Mouse (Mus musculus) layer of hippocampus, adult 2 months (tissue): ENCODE measurements around the gene Spef2. TPM values are rescaled to one million over a fixed set of nuclear protein-coding genes. Genes with fewer than 3 reads are reported as not detected.
"Not testable (repeated sequence)": the region's sequence is repeated elsewhere in the genome, so short reads cannot be mapped to it uniquely, and the experiment has no call there.

Experiments
- DNase-seq, 2 experiments: peaks; one replicate each; pipeline ENCODE4 v3.0.0; 2022; ENCODE audit warnings: low spot score in 2 of 2
- H3K27ac ChIP-seq: fragments of 200-600 bp; 2 replicates; pipeline ENCODE4 v1.8.1; 2022
- H3K4me3 ChIP-seq: fragments of 200-600 bp; 2 replicates; pipeline ENCODE4 v1.8.1; 2022; ENCODE audit warnings: mild to moderate bottlenecking
- CTCF ChIP-seq: fragments of 200-600 bp; conservative IDR thresholded peaks from 2 replicates; pipeline ENCODE4 v1.8.1; 2022; ENCODE audit warnings: antibody characterized with exemption, mild to moderate bottlenecking, moderate library complexity
- total RNA-seq, 2 experiments: library from RNA; stranded (reverse); gene quantifications; 2 replicates each; pipeline ENCODE4 v1.2.3; 2021

The Spef2 gene
- total RNA-seq, 2 experiments from 2014 or later = 2.2 to 2.3 TPM

DNA sequence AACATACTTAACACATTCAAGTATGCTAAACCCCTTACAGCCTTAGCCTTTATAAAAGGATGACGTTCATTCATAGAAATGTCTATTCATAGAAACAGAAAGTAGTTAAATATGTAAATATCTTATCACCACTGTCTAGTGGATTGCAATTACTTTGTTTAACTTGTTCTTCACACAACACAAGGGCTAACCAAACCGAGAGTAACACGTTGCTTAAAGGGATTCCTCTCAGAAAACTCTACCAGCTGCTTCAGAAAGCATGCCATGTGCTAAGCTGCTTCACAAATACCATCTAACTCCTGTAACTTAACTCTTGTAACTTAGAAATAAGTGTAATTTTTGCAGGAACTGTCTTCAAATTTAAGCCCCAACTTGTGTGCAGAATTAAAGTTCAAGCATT, 35.0 kb downstream of the Spef2 start:
- TF ChIP-seq CTCF = no peak
- no peak for DNase-seq
- H3K4me3 ChIP-seq = no peak overlapping the region
- no peak overlapping the region for H3K27ac ChIP-seq

DNA sequence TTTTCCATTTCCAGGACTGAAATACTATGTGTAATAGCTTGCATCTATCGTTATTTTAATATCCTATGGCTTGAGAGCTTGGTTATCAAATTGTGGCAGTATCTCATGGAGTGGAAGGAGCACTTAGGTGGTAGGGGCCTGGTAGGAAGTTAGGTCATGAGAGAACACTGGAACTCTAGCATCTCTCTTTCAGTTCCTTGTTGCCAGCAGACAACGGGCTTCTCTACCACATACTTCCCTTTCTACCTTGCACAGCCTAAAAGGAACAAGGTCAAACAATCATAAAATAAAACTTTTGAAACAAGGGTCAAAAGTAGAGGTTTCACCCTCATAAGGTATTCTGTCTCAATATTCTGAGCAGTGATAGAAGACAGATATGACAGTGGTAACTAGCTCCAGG, 38.3 kb downstream of the Spef2 start:
- Histone ChIP-seq H3K4me3 (no peak overlapping the region), H3K27ac (no peak overlapping the region)
- no peak for DNase-seq
- no peak for TF ChIP-seq CTCF

DNA sequence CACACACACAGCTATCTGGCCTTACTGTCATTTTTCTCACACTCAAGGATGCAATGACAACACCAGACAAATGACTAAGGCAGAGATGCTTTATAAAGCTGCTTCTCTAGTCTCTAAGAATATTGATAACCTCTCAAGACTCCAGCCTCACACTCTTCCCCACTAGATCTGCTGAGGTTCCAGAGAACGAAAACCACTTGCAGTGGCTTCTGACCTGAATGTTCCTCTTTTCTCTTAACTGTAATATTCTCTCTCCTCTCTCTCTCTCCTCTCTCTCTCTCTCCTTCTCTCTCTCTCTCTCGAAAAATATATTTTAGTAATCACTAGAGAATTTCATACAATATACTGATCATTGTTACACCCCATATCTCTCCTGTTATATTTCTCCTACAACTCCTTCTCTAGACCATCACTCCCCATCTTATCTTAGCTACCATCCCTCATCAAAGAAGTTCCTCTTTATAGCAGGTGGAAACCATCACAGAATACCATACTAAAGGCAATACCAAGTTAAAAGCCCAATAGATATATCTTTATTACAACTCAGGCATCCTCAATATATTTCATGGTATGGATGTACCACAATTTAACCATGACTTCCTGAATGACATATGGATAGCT, 42.7 kb downstream of the Spef2 start:
- Histone ChIP-seq H3K4me3 (no peak overlapping the region), H3K27ac (no peak overlapping the region)
- TF ChIP-seq CTCF = no peak
- no peak for DNase-seq

DNA sequence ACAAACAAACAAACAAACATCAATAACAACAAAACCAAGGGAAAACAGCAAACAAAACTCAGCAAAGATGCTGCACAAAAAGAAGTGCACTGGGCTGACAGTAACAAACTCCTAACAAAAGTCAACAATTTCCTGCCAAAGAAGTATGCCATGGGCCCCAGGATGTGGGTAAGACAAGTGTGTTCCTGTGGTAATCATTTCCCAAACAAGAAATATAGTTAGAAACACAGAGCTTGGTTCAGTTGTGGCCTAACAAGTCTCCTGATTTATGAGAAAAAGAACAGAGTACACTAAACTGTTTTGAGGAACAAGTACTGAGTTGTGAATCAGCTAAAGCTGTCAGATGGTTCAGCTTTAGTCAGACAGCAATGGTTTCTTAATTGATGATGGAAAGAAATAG, 46.8 kb downstream of the Spef2 start:
- no peak overlapping the region for H3K27ac ChIP-seq
- H3K4me3 ChIP-seq = no peak overlapping the region
- no peak for DNase-seq
- no peak for TF ChIP-seq CTCF

DNA sequence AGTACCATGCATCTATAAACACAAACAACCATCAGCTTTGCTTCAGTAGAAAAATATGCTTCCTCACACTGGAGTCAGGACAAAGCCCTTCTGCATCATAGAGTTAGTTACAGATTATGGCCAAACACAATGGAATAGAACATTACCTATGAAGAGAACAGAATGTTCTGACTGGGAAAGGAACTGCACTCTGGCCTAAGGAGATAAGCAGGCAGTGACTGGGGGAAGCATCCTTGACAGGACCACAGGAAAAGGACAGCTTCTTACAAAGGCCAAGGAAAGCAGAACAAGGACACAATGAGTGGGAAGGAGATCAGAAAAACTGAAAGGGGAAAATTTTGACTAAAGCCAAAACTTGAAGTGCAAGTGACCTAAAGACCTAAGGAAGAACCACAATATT, 56.9 kb downstream of the Spef2 start:
- TF ChIP-seq CTCF = no peak
- H3K27ac ChIP-seq = no peak overlapping the region
- DNase-seq = no peak
- no peak overlapping the region for H3K4me3 ChIP-seq

DNA sequence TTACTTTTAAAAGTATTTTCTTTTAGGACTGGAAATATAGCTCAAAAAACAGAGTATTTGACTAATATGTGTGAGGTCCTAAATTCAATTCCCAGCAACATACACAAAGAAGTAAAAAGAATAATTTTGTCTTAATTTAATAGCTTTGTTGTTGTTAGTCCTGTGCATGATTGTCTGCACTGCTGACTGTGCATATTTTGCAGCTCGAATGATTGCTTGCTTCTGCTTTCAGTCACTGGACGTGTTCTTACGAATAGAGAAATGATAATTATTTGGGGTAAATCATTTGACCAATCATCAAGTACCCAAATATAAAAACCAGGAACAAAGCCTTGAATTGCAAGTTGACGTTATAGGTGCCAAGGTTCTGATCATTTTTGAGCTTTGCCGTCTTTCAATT, 57.8 kb downstream of the Spef2 start:
- TF ChIP-seq CTCF = no peak
- Histone ChIP-seq H3K27ac (no peak overlapping the region), H3K4me3 (no peak overlapping the region)
- DNase-seq = no peak

DNA sequence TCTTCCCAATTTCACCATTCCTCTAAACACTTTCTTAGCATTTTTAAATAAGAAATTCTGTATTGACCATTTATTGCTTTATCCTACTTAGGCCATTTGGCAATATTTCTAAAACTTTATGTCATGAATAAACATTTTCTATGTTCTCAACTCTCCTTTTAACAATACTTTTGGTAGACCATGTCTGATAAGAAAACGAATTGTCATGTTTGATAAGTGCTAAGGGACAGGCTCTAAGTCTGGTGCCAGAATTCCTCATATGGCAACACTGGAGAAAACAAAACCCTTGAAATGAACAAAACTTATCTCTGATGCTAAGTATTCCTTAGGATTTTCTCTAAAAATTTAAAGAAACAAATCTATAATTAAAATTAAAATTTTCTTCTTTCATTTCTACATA, 58.2 kb downstream of the Spef2 start:
- no peak for TF ChIP-seq CTCF
- no peak for DNase-seq
- no peak overlapping the region for H3K4me3 ChIP-seq
- H3K27ac ChIP-seq = no peak overlapping the region

DNA sequence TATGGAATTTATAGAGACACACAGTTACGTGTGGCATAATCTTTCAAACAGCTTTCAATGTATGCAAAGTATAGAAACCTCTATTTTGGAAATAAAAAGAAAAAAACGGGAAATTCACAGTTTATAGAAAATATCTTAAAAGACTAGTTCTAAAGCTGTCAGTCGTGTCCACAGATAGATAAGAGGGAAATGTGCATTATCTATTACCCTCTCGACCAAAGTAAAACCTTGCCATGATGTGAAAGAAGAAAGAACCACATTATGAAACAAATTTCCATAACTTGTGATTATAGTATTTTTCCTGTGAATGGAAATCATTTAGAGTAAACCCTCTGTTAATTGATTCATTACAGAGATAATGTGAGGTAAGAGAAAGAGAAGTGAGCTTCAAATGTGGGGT, 65.2 kb downstream of the Spef2 start:
- no peak for TF ChIP-seq CTCF
- no peak for DNase-seq
- Histone ChIP-seq H3K4me3 (no peak overlapping the region), H3K27ac (no peak overlapping the region)

DNA sequence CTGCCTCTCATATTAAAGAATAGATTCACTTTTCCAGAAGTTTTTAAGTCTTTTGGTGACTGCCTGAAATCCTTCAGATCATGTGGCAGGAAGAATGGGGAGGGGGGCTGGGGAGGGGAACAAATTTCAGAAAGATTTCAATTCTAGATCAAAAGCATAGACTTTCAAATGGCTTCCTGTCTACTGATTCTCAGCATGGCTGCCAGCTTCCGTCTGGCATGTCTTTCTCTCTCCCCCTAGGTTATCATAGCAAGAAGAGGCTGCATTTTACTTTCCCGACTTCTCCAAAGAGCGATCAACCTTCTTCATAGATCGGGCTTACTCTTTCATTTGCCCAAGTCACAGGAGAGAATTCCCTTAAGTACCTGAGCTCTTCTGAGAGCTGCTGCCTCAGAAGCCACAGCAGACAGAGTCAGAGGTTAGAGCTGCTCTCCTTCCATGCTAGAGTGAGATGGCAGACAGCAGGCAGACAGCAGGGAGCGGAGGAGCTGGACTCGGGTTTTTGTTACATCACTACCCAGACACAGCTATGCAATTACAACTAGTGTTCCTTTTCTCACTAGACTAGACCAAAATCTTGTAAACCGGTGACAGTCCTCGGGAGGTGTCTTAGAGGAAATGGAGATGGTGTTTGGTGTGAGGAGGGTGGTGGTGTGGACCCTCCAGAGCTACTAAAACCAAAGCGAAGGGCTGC, 71.2 kb downstream of the Spef2 start:
- TF ChIP-seq CTCF = no peak
- Histone ChIP-seq H3K27ac (no peak overlapping the region), H3K4me3 (no peak overlapping the region)
- no peak for DNase-seq

DNA sequence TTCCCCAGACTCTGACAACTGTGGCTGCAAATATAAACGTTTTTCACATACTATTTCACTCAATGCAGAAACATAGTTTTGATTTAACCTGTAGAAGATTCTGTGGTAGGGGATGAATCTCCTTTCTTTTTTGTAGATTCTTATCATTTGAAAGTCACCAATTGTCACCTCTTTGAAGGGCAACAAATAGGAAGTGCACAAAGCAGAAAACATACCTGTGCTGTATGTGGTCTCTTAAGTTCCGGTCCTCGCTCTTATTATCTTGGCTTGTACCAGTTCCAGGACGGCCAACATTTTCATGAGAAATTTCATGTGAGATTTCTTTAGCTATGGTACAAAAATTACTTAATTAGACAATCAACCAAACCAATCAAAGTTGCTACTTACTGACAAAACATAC, 80.1 kb downstream of the Spef2 start:
- H3K27ac ChIP-seq = no peak overlapping the region
- no peak for DNase-seq
- H3K4me3 ChIP-seq = no peak overlapping the region
- no peak for TF ChIP-seq CTCF

DNA sequence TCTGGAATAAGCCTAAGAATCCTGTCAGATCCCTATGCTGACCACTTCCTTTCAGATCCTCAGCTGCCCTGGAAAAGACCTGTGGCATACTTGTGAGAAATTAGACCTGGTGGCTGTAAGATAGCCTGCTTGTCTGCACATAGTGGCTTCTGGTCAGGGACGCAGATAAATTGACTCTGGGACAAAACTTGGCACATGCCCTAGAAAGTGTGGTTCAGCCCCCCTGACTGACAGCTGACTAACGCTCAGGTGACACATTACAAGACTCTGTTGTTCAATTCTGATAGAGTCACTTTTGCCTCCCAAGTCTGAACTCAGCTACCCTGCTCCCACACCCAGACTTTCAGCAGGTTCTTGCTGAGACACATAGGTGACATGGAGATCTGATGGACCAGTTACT, 83.7 kb downstream of the Spef2 start:
- H3K4me3 ChIP-seq, H3K27ac ChIP-seq, DNase-seq: not testable (repeated sequence)

DNA sequence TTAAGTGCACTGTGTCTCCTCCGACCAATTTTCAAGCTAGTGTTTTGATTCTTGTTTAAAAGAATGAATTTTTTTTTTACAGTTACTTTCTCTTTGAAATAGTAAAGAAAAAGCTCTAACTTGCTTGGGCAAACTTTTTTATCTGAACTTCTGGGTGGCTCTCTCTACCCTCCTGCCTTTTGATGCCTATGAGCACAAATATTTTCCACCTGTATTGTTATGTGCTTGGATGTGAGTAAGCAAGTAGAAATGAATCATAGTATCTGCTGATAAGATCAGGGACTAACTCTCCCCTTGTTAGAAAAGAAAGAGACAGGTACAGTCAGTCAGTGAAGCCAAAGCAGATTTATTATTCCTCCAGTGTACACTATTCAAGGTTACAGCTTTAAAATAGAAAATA, 87.5 kb downstream of the Spef2 start:
- Histone ChIP-seq H3K27ac (no peak overlapping the region), H3K4me3 (no peak overlapping the region)
- TF ChIP-seq CTCF = no peak
- DNase-seq = no peak

DNA sequence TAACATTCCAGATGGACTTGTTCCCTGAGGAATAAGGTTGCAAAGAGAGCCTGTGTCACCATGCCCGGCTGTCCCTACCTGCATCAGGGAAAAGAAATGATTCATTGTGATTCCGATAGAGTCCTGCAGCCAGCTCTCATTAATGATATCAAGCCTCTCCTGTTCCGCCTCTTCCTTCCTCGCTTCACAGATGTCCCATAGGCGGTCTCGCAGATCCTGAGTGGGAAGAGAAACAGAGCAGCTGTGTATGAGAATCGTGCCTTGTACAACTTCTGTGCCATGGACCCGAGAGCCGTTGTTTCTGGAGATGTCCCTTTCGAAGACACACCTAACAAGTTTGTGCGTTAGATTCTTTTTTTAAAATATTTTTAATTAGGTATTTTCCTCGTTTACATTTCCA, 114.2 kb downstream of the Spef2 start:
- Histone ChIP-seq H3K4me3 (peak overlapping the region; percentile 33), H3K27ac (peak overlapping the region; percentile 63)
- peak; percentile 54 to 68 for DNase-seq
- no peak for TF ChIP-seq CTCF

DNA sequence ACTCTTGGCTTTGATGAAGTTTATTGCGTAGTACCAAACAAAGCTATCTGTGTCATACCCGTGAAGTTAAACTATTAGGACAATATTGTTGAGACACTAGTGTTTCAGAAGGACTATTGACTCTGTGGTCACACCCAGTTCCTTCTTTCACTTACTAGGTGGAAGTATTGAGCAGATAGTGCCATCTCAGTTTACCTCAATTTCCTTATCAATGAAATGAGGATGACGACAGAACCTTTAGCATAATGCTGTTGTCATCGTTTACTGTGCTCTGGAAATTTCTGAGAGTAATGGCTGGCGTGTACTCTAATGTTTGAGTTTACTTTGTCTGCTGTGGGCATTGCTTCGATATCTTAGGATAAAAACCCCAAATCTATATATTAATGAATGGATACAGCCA, 117.0 kb downstream of the Spef2 start:
- Histone ChIP-seq H3K27ac (no peak overlapping the region), H3K4me3 (no peak overlapping the region)
- no peak for TF ChIP-seq CTCF
- DNase-seq = no peak
